Mouse (Mus musculus): ENCODE data around the gene Olfr822.
"Not testable (repeated sequence)": the region's sequence is repeated elsewhere in the genome, so short reads cannot be mapped to it uniquely, and the experiment has no call there.

The Olfr822 gene

GRCm38 (mm10) chr10:130070910-130071309 is at the start of gene Olfr822:
Gene Olfr822, plus strand, starts transcription at chr10:130071210.
- DNase-seq (ENCODE audit: extremely low spot score, low spot score), result no peak

- no peak for DNase-seq (ENCODE audit: extremely low spot score, low spot score)
Measured at GRCm38 (mm10) chr10:130030048-130030447, 41.0 kb upstream of the Olfr822 start, which contains the start of gene Olfr821. Gene Olfr821, plus strand, starts transcription at chr10:130030348.

- no peak for DNase-seq (ENCODE audit: extremely low spot score, low spot score)
Measured at GRCm38 (mm10) chr10:130037096-130037495, 33.9 kb upstream of the Olfr822 start.

- peak; percentile 42 for DNase-seq (ENCODE audit: extremely low spot score, low spot score)
Measured at GRCm38 (mm10) chr10:130092838-130093440, 21.9 kb downstream of the Olfr822 start.

- no peak for DNase-seq (ENCODE audit: extremely low spot score, low spot score)
Measured at GRCm38 (mm10) chr10:130096104-130096503, 25.1 kb downstream of the Olfr822 start.

DNA sequence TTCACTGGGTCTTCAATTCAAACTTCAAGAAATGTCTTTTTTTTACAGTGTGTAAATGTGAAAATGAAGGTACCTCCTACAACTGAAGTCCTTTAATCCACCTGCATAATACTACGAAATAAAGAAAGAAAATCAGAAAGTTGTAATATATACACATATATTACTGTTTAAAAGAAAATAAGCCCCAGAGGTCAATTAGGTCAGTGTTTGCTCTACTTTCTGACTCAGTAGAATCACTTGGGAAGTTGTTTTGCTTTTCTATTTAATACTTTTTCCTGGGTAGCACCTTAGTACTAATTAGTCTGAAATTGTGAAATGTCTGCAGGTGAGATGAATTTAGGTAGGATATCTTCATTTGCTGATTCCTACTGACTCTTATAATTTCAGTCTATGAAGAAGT is 44.3 kb downstream of the Olfr822 start, which contains the start of gene Olfr823:
Gene Olfr823 (minus strand): TSS at position 101 of the 400 bp plus-strand sequence.
- not testable (repeated sequence) for DNase-seq (ENCODE audit: extremely low spot score, low spot score)

- DNase-seq (ENCODE audit: extremely low spot score, low spot score), result not testable (repeated sequence)
Measured at GRCm38 (mm10) chr10:130116045-130116444, 45.0 kb downstream of the Olfr822 start.
